Mouse (Mus musculus) myocyte (in vitro differentiated cells): ENCODE data around the gene Adcy9. TPM values are rescaled to one million over a fixed set of nuclear protein-coding genes. Genes with fewer than 3 reads are reported as not detected.

ENCODE experiments used
- H3K27me3 ChIP-seq: one replicate; pipeline ENCODE4 v1.6.1; 2011; ENCODE audit not compliant: control insufficient read depth, insufficient read depth, insufficient read length
- H3K36me3 ChIP-seq: one replicate; pipeline ENCODE4 v1.6.1; 2011; ENCODE audit not compliant: control insufficient read depth, insufficient read depth
- H3K4me2 ChIP-seq: one replicate; pipeline ENCODE4 v1.6.1; 2011; ENCODE audit warnings: low read depth, control low read depth
- H3K4me3 ChIP-seq: one replicate; pipeline ENCODE4 v1.5.1; 2011; ENCODE audit warnings: mild to moderate bottlenecking, control low read depth, moderate library complexity
- H3K79me2 ChIP-seq: one replicate; pipeline ENCODE4 v1.6.1; 2011; ENCODE audit not compliant: control insufficient read depth, insufficient read depth
- H3ac ChIP-seq: one replicate; pipeline ENCODE4 v1.6.1; 2011; ENCODE audit not compliant: control insufficient read depth, insufficient read length
- CEBPB ChIP-seq: IDR thresholded peaks from 2 replicates; pipeline ENCODE4 v1.6.1; 2011; ENCODE audit warnings: mild to moderate bottlenecking, moderate library complexity; ENCODE audit not compliant: poor library complexity, insufficient read depth, severe bottlenecking
- E2F4 ChIP-seq: IDR thresholded peaks from one replicate; pipeline ENCODE4 v1.6.1; 2011; ENCODE audit warnings: mild to moderate bottlenecking, control low read depth, moderate library complexity; ENCODE audit not compliant: insufficient read depth
- MAX ChIP-seq: IDR thresholded peaks from one replicate; pipeline ENCODE4 v1.6.1; 2011; ENCODE audit warnings: low read depth, mild to moderate bottlenecking, control low read depth
- MYOD1 ChIP-seq, 3 experiments: IDR thresholded peaks; one replicate each; pipeline ENCODE4 v1.6.1; 2011; ENCODE audit warnings: control low read depth in 2 of 3, low read depth in 2 of 3, mild to moderate bottlenecking in 2 of 3, moderate library complexity in 1 of 3; ENCODE audit not compliant: insufficient read length in 2 of 3, control insufficient read depth in 1 of 3
- MYOG ChIP-seq, 3 experiments: IDR thresholded peaks; one replicate each; pipeline ENCODE4 v1.6.1; 2011; ENCODE audit warnings: control low read depth in 2 of 3, low read depth in 2 of 3, mild to moderate bottlenecking in 2 of 3; ENCODE audit not compliant: insufficient read length in 2 of 3, control insufficient read depth in 1 of 3, insufficient read depth in 1 of 3
- POLR2A ChIP-seq: IDR thresholded peaks from one replicate; pipeline ENCODE4 v1.6.1; 2011; ENCODE audit warnings: low read depth, mild to moderate bottlenecking, control low read depth, moderate library complexity; ENCODE audit not compliant: insufficient read length
- POLR2AphosphoS2 ChIP-seq: IDR thresholded peaks from one replicate; pipeline ENCODE4 v1.6.1; 2011; ENCODE audit warnings: low read depth, control low read depth; ENCODE audit not compliant: insufficient read length
- REST ChIP-seq: IDR thresholded peaks from one replicate; pipeline ENCODE4 v1.6.1; 2011; ENCODE audit warnings: mild to moderate bottlenecking, control low read depth, moderate library complexity; ENCODE audit not compliant: insufficient read depth, insufficient read length
- SRF ChIP-seq: IDR thresholded peaks from one replicate; pipeline ENCODE4 v1.6.1; 2011; ENCODE audit warnings: low read depth; ENCODE audit not compliant: control insufficient read depth, insufficient read length
- TCF12 ChIP-seq: IDR thresholded peaks from one replicate; pipeline ENCODE4 v1.6.1; 2011; ENCODE audit warnings: mild to moderate bottlenecking, control low read depth; ENCODE audit not compliant: poor library complexity, insufficient read depth, severe bottlenecking
- TCF3 ChIP-seq: IDR thresholded peaks from one replicate; pipeline ENCODE4 v1.6.1; 2011; ENCODE audit warnings: low read depth, control low read depth; ENCODE audit not compliant: insufficient read length
- USF1 ChIP-seq: IDR thresholded peaks from one replicate; pipeline ENCODE4 v1.6.1; 2011; ENCODE audit warnings: low read depth, mild to moderate bottlenecking, control low read depth, moderate library complexity
- polyA plus RNA-seq: library from polyadenylated mRNA; unstranded; fragments of >200 nt; fragmentation: generic; extraction: Trizol; gene quantifications from one replicate; pipeline ENCODE4 v1.2.1, GENCODE M21; 2012; ENCODE audit warnings: missing spikeins

Adcy9 gene
- polyA plus RNA-seq, 1 experiment: 4.6 TPM

- H3K36me3 ChIP-seq: no peaks in the 10 kb centered on the region
- peak overlapping the region; percentile 41 for H3K4me2 ChIP-seq
- no peak for TF ChIP-seq CEBPB
- TF ChIP-seq MAX: no peak
- no peak for TF ChIP-seq TCF3
- TF ChIP-seq REST: no peak
- TF ChIP-seq E2F4: no peak
- TF ChIP-seq POLR2A: no peak
- TF ChIP-seq TCF12: no peak
- no peak for TF ChIP-seq MYOG (IDR thresholded peaks at IDR 0.05; ENCODE audit: control insufficient read depth in 1 of 3, insufficient read depth in 1 of 3, insufficient read length in 2 of 3, low read depth in 2 of 3)
- no peak for TF ChIP-seq POLR2AphosphoS2
- no peak for TF ChIP-seq USF1
- no peak for TF ChIP-seq MYOD1 (IDR thresholded peaks at IDR 0.05; ENCODE audit: control insufficient read depth in 1 of 3, insufficient read length in 2 of 3, low read depth in 2 of 3)
- no peak for TF ChIP-seq SRF
- H3ac ChIP-seq: no peak overlapping the region
- H3K79me2 ChIP-seq: no peaks in the 10 kb centered on the region
- no peak overlapping the region for H3K4me3 ChIP-seq
- H3K27me3 ChIP-seq: no peaks in the 10 kb centered on the region
Measured at GRCm38 (mm10) chr16:4394991-4395590, 25.2 kb downstream of the Adcy9 start.

DNA sequence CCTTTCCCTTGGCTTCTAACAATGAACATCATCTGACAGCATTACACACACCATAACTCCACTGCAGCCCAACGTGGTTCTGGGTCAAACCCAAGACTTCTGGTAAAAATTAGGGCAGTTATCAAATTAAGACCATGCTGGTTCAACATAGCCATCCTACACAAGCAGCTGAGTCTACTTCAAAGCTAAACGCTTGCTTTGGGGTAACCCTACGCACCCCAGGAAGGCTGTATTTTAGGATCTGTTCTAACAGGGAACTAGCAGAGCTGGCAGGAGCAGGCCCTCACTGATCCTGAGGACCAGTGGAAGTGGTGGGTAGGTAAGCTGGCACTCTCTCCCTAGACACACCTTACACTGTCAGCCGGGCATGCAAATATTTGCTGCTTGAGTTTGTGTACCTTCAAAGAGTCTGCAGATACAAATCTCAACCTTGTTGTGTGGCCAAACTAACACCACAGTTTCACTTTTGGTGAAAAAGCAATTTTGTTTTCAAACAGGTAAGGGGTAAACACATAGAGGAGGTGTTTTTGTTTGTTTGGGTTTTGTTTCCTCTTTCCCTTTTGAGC lies 36.7 kb downstream of the Adcy9 start:
- H3K27me3 ChIP-seq: no peaks in the 10 kb centered on the region
- no peak overlapping the region for H3K4me2 ChIP-seq
- H3ac ChIP-seq: no peak overlapping the region
- H3K79me2 ChIP-seq: no peaks in the 10 kb centered on the region
- TF ChIP-seq MAX (no peak), USF1 (no peak), POLR2AphosphoS2 (no peak), SRF (no peak), CEBPB (no peak), POLR2A (no peak), TCF3 (no peak)
- no peak overlapping the region for H3K4me3 ChIP-seq
- H3K36me3 ChIP-seq: no peaks in the 10 kb centered on the region

GRCm38 (mm10) chr16:4382406-4382805 lies 37.9 kb downstream of the Adcy9 start:
- Histone ChIP-seq H3ac (no peak overlapping the region), H3K27me3 (no peaks in the 10 kb centered on the region), H3K4me3 (no peak overlapping the region), H3K79me2 (no peaks in the 10 kb centered on the region), H3K4me2 (no peak overlapping the region), H3K36me3 (no peaks in the 10 kb centered on the region)
- no peak for TF ChIP-seq CEBPB
- no peak for TF ChIP-seq MYOG (IDR thresholded peaks at IDR 0.05; ENCODE audit: control insufficient read depth in 1 of 3, insufficient read depth in 1 of 3, insufficient read length in 2 of 3, low read depth in 2 of 3)
- no peak for TF ChIP-seq POLR2AphosphoS2
- no peak for TF ChIP-seq TCF3
- TF ChIP-seq SRF: no peak

- H3K4me3 ChIP-seq: no peak overlapping the region
- no peaks in the 10 kb centered on the region for H3K79me2 ChIP-seq
- H3ac ChIP-seq: no peak overlapping the region
- no peak overlapping the region for H3K4me2 ChIP-seq
- H3K36me3 ChIP-seq: no peaks in the 10 kb centered on the region
- H3K27me3 ChIP-seq: no peaks in the 10 kb centered on the region
- no peak for TF ChIP-seq POLR2A
- TF ChIP-seq TCF3: no peak
- TF ChIP-seq E2F4: no peak
- no peak for TF ChIP-seq MYOG (IDR thresholded peaks at IDR 0.05; ENCODE audit: control insufficient read depth in 1 of 3, insufficient read depth in 1 of 3, insufficient read length in 2 of 3, low read depth in 2 of 3)
- no peak for TF ChIP-seq TCF12
- TF ChIP-seq MYOD1 (IDR thresholded peaks at IDR 0.05; ENCODE audit: control insufficient read depth in 1 of 3, insufficient read length in 2 of 3, low read depth in 2 of 3): no peak
- TF ChIP-seq MAX: no peak
- TF ChIP-seq POLR2AphosphoS2: no peak
- TF ChIP-seq CEBPB: no peak
- no peak for TF ChIP-seq USF1
- no peak for TF ChIP-seq REST
- TF ChIP-seq SRF: no peak
Measured at GRCm38 (mm10) chr16:4381487-4381886, 38.8 kb downstream of the Adcy9 start.

DNA sequence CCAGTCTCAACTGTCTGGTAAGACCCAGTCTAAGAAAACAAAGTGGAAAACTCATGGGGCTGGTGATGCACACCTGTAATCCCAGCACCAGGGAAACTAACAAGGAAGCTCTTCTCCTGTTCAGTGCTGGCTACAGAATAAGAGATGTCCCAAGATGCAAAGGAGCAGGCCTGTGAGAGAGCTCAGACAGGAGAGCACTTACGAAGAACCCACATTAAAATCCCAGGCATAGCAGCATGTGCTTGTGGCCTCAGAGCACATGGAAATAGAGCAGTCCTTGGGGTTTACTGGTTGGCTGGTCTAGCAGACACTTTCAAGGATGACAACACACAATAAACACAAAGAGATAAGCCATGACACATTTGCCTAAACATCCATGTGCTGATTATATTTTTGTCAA lies 41.5 kb downstream of the Adcy9 start:
- TF ChIP-seq REST: no peak
- TF ChIP-seq USF1: no peak
- no peak for TF ChIP-seq SRF
- H3ac ChIP-seq: no peak overlapping the region
- H3K36me3 ChIP-seq: no peaks in the 10 kb centered on the region
- H3K4me3 ChIP-seq: no peak overlapping the region
- H3K27me3 ChIP-seq: no peaks in the 10 kb centered on the region
- no peaks in the 10 kb centered on the region for H3K79me2 ChIP-seq
- H3K4me2 ChIP-seq: no peak overlapping the region
